Mouse (Mus musculus): ENCODE data around the gene Kazn.

Kazn gene

GRCm38 (mm10) chr4:142239240-142240126, at the start of gene Kazn:
TSS of gene Kazn (minus strand) at chr4:142239401.
- DNase-seq (ENCODE audit: low read depth, low spot score) = no peak

- DNase-seq (ENCODE audit: low read depth, low spot score) = no peak
These were observed 46.3 kb upstream of the Kazn start for GRCm38 (mm10) chr4:142285471-142285870.

- no peak for DNase-seq (ENCODE audit: low read depth, low spot score)
These were observed 44.7 kb upstream of the Kazn start for GRCm38 (mm10) chr4:142283867-142284266.

GRCm38 (mm10) chr4:142278197-142278575, 39.0 kb upstream of the Kazn start:
- DNase-seq (ENCODE audit: low read depth, low spot score) = no peak

GRCm38 (mm10) chr4:142277481-142278196, 38.4 kb upstream of the Kazn start:
- DNase-seq (ENCODE audit: low read depth, low spot score) = no peak

- no peak for DNase-seq (ENCODE audit: low read depth, low spot score)
These were observed 36.0 kb upstream of the Kazn start for GRCm38 (mm10) chr4:142275242-142275641.

GRCm38 (mm10) chr4:142274441-142275234, 35.4 kb upstream of the Kazn start:
- DNase-seq (ENCODE audit: low read depth, low spot score) = no peak

- DNase-seq (ENCODE audit: low read depth, low spot score) = no peak
These were observed 32.3 kb upstream of the Kazn start for GRCm38 (mm10) chr4:142271506-142271905.

- no peak for DNase-seq (ENCODE audit: low read depth, low spot score)
These were observed 28.6 kb upstream of the Kazn start for GRCm38 (mm10) chr4:142267832-142268231.

- DNase-seq (ENCODE audit: low read depth, low spot score) = no peak
These were observed 28.2 kb upstream of the Kazn start for GRCm38 (mm10) chr4:142267348-142267819.

- no peak for DNase-seq (ENCODE audit: low read depth, low spot score)
These were observed 25.1 kb upstream of the Kazn start for GRCm38 (mm10) chr4:142264335-142264734.

- no peak for DNase-seq (ENCODE audit: low read depth, low spot score)
These were observed 22.5 kb upstream of the Kazn start for GRCm38 (mm10) chr4:142261725-142262124.

GRCm38 (mm10) chr4:142258730-142259129, 19.5 kb upstream of the Kazn start:
- DNase-seq (ENCODE audit: low read depth, low spot score) = no peak

- peak; percentile 3 for DNase-seq (ENCODE audit: low read depth, low spot score)
These were observed 14.9 kb upstream of the Kazn start for GRCm38 (mm10) chr4:142254088-142254487.

GRCm38 (mm10) chr4:142251471-142252354, 12.5 kb upstream of the Kazn start:
- no peak for DNase-seq (ENCODE audit: low read depth, low spot score)

GRCm38 (mm10) chr4:142250054-142250453, 10.9 kb upstream of the Kazn start:
- no peak for DNase-seq (ENCODE audit: low read depth, low spot score)

- DNase-seq (ENCODE audit: low read depth, low spot score) = peak; percentile 8
These were observed 10.2 kb upstream of the Kazn start for GRCm38 (mm10) chr4:142249401-142249800.

- peak; percentile 39 for DNase-seq (ENCODE audit: low read depth, low spot score)
These were observed 9.2 kb upstream of the Kazn start for GRCm38 (mm10) chr4:142248426-142248825.

GRCm38 (mm10) chr4:142246698-142247097, 7.5 kb upstream of the Kazn start:
- DNase-seq (ENCODE audit: low read depth, low spot score) = no peak

- DNase-seq (ENCODE audit: low read depth, low spot score) = no peak
These were observed 5.4 kb upstream of the Kazn start for GRCm38 (mm10) chr4:142244641-142245040.
